Mouse (Mus musculus) stomach, embryonic 14.5 days (tissue): ENCODE results near the gene Ints7. TPM values are rescaled to one million over a fixed set of nuclear protein-coding genes. Genes with fewer than 3 reads are reported as not detected.
A peak's percentile ranks its signal among the peaks of the same experiment; 100 is the strongest.

Source experiments
- ATAC-seq: fragments of 200-750 bp; cut with Nextera tagmentation; 2 replicates; pipeline ENCODE4 v1.8.0; 2017; ENCODE audit warnings: low read depth, moderate TSS enrichment; ENCODE audit not compliant: insufficient number of reproducible peaks, insufficient read depth, low FRiP score
- H3K27ac ChIP-seq: fragments of 300-500 bp; sonication (generic); 2 replicates; pipeline ENCODE4 v1.5.1; 2014; ENCODE audit warnings: mild to moderate bottlenecking, low read length, moderate library complexity, mixed read lengths
- H3K27me3 ChIP-seq: fragments of 300-500 bp; sonication (generic); 2 replicates; pipeline ENCODE4 v1.6.1; 2014; ENCODE audit warnings: low read length, control low read depth, mixed read lengths; ENCODE audit not compliant: control insufficient read depth, insufficient read depth
- H3K36me3 ChIP-seq: fragments of 300-500 bp; sonication (generic); 2 replicates; pipeline ENCODE4 v1.6.1; 2014; ENCODE audit warnings: mild to moderate bottlenecking, control low read depth, low read length, moderate library complexity, mixed read lengths; ENCODE audit not compliant: control insufficient read depth, insufficient read depth
- H3K4me1 ChIP-seq: fragments of 300-500 bp; sonication (generic); 2 replicates; pipeline ENCODE4 v1.6.1; 2014; ENCODE audit warnings: low read length, control low read depth, mixed read lengths; ENCODE audit not compliant: control insufficient read depth, insufficient read depth
- H3K4me2 ChIP-seq: fragments of 300-500 bp; sonication (generic); replicated peaks from 2 replicates; pipeline ENCODE4 v1.6.1; 2014; ENCODE audit warnings: low read depth, low read length, control low read depth
- H3K4me3 ChIP-seq: fragments of 300-500 bp; sonication (generic); 2 replicates; pipeline ENCODE4 v1.5.1; 2014; ENCODE audit warnings: low read depth, low read length, control low read depth
- H3K9ac ChIP-seq: fragments of 300-500 bp; sonication (generic); replicated peaks from 2 replicates; pipeline ENCODE4 v1.6.1; 2014; ENCODE audit warnings: low read depth, mild to moderate bottlenecking, control low read depth, low read length, moderate library complexity, mixed read lengths
- H3K9me3 ChIP-seq: fragments of 300-500 bp; sonication (generic); 2 replicates; pipeline ENCODE4 v1.6.1; 2016; ENCODE audit warnings: low read depth, low read length, control low read depth; ENCODE audit not compliant: control insufficient read depth
- WGBS: fragments of 180-500 bp; shearing (Covaris S2); extraction: QIAGEN DNeasy Blood & Tissue Kit; methylation state at CpG from one replicate; pipeline ENCODE4 v1.1.7; 2014; 5-methylcytosine and 5-hydroxymethylcytosine counted together
- polyA plus RNA-seq: library from polyadenylated mRNA; unstranded; fragments of >200 nt; fragmentation: Nextera tagmentation; extraction: Ambion mirVana; gene quantifications from 2 replicates; pipeline ENCODE4 v1.2.1, GENCODE M21; 2014

The Ints7 gene
- polyA plus RNA-seq, result 60.6 and 63.4 TPM in 2 replicates

DNA sequence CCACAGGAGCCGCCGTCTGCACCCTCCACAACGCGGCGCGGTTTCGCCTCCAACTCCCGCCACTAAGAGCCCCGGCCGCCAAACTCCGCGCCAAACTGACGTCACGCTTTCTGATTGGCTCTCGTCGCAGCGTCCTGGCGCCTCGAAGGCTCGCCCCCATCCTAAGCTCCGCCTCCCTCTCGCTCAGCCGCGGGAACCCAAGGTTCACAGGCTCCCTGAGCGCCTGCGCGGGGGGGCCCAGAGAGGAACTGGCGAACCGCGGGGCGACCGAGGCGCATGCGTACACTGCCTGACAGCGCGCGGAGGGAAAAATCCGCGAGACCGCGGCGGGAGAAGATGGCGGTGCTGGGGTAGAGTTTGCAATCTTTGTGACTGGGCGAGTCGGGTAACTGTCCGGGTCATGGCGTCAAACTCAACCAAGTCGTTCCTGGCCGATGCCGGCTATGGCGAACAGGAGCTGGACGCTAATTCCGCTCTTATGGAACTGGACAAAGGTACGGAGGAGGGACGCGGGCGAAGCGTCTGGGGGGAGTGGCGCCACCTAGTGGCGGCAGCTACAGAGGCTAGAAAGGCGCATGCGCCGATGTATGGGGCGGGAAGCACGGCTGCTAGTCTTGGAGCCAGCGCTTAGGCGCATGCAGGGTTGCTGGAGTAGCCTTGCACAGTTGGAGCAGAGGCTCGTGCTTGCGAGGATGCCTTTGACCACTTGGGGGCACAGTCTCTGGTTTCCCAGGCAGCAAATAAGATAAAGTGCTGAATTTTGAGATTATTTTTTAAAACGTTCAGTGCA is at the start of gene Ints7, which contains the start of gene Dtl:
TSS of gene Ints7 (plus strand) at position 179 of the 790 bp plus-strand sequence.
TSS of gene Dtl (minus strand) at position 87 of the 790 bp plus-strand sequence.
- Histone ChIP-seq H3K4me1 (peaks cover 19% of the 10 kb centered on the region), H3K36me3 (no peaks in the 10 kb centered on the region), H3K9ac (peak within 1 kb of the TSS; percentile 82), H3K27ac (peak within 1 kb of the TSS; percentile 98), H3K9me3 (no peaks in the 10 kb centered on the region), H3K27me3 (no peaks in the 10 kb centered on the region), H3K4me2 (peak within 1 kb of the TSS; percentile 79), H3K4me3 (peak within 1 kb of the TSS; percentile 82)
- ATAC-seq, result peak; percentile 98
- under 1% methylated on average over 70 of the region's 70 CpGs for WGBS

DNA sequence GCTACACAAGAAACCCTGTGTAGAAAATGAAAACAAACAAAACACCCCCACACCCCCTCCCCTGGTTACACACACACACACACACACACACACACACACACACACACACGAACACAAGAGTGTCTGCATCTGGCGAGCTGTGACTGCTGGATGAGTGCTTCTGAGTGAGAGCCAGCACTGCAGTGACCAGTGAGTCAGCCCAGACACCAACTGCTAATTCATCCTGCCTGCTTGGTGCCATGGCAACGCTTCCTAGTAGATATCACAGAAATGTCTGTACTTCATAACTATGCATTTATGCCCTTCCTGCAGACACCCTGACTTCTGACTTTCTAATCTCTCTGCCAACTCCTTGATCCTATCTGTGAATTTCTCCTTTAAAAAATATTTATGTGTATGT is 48.3 kb upstream of the Ints7 start:
- 73% methylated on average over 3 of the region's 3 CpGs for WGBS
- H3K4me2 ChIP-seq, result no peak overlapping the region
- H3K27ac ChIP-seq, result no peak overlapping the region
- no peak overlapping the region for H3K9ac ChIP-seq
- no peak overlapping the region for H3K4me3 ChIP-seq
- H3K27me3 ChIP-seq, result no peaks in the 10 kb centered on the region
- H3K36me3 ChIP-seq, result no peaks in the 10 kb centered on the region
- no peak for ATAC-seq
- H3K9me3 ChIP-seq, result no peaks in the 10 kb centered on the region
- no peaks in the 10 kb centered on the region for H3K4me1 ChIP-seq

GRCm38 (mm10) chr1:191527921-191528612 is 47.4 kb upstream of the Ints7 start:
- Histone ChIP-seq H3K4me3 (no peak overlapping the region), H3K27me3 (no peaks in the 10 kb centered on the region), H3K4me2 (no peak overlapping the region), H3K9ac (no peak overlapping the region), H3K36me3 (no peaks in the 10 kb centered on the region), H3K4me1 (no peaks in the 10 kb centered on the region), H3K9me3 (no peaks in the 10 kb centered on the region), H3K27ac (no peak overlapping the region)
- no peak; the same call in 1 of the 2 replicates for ATAC-seq
- 44% methylated on average over 4 of the region's 4 CpGs for WGBS

DNA sequence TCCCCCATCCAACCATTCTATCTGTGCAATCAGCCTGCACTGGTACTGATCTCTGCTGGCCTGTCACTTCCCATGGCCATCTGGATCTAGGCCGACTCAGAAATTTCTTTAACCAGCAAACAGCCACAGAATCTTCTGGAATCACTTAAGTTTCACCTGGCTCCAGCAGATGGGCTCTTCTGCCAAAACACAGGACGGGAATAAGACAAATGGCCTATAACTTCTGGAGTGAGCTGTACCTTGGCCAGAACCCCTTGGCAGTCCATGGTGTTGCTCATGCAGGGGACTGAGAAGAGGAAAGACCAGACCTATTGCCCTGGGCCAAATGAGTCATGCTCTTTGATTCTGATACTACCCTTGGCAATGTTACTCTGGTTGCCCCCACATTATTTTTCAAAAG is 46.0 kb upstream of the Ints7 start:
- Histone ChIP-seq H3K36me3 (no peaks in the 10 kb centered on the region), H3K9ac (no peak overlapping the region), H3K27ac (no peak overlapping the region), H3K27me3 (no peaks in the 10 kb centered on the region), H3K4me2 (no peak overlapping the region), H3K9me3 (no peaks in the 10 kb centered on the region), H3K4me3 (no peak overlapping the region), H3K4me1 (no peaks in the 10 kb centered on the region)
- no peak for ATAC-seq
- WGBS, result 70% methylated on average over 2 of the region's 2 CpGs

DNA sequence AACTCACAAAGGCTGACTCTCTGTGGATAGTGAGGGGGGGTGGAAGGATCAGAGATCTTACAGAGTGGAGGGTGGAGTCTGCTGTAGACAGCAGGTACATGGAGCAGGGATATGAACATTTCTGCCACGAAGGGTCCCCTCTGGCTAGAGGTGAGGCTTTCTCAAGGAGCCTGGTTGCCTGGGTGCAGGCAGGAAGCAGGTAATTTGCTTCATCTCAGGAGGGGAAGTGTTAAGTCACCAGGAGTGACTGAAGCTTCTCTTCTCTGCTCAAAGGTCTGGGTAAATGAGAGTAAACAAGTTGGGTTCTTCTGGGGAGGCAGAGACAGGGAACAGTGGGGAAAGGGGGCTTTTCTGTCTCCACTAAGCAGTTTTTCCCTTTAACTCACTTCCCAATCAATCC is 44.4 kb upstream of the Ints7 start:
- no peak for ATAC-seq
- Histone ChIP-seq H3K36me3 (0 out of 2 replicates have a peak, but pooled peaks cover 4% of the 10 kb centered on the region), H3K27me3 (no peaks in the 10 kb centered on the region), H3K27ac (no peak overlapping the region), H3K4me2 (no peak overlapping the region), H3K9ac (no peak overlapping the region), H3K4me1 (no peaks in the 10 kb centered on the region), H3K4me3 (no peak overlapping the region), H3K9me3 (no peaks in the 10 kb centered on the region)
- WGBS, result 54% methylated on average over 1 of the region's 1 CpGs

- no peaks in the 10 kb centered on the region for H3K4me1 ChIP-seq
- H3K27me3 ChIP-seq, result no peaks in the 10 kb centered on the region
- H3K4me3 ChIP-seq, result no peak overlapping the region
- no peak for ATAC-seq
- WGBS, result 63% methylated on average over 2 of the region's 2 CpGs
- H3K9ac ChIP-seq, result no peak overlapping the region
- H3K4me2 ChIP-seq, result no peak overlapping the region
- no peaks in the 10 kb centered on the region for H3K9me3 ChIP-seq
- H3K36me3 ChIP-seq, result peaks cover 21% of the 10 kb centered on the region; the same call in 1 of the 2 replicates
- no peak overlapping the region for H3K27ac ChIP-seq
These were observed 40.5 kb upstream of the Ints7 start for GRCm38 (mm10) chr1:191534896-191535295.

DNA sequence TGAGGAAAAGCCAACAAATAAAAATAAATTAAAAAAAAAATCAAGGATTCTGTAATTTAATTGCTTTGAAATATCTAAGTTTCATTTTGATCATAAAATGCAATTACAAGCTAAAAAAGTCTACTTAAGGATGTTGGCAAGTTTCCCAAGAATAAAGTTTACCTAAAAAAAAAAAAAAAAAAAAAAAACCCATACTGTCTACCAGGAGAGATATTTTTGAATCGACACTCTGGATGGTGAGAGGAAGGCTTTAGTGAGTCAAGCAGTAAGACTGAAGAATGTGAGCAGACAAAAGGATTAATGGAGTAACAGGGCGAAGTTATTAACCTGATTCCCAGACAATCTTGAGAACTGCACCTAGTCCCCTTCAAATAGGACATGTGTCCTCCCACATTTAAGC is 35.1 kb upstream of the Ints7 start:
- 64% methylated on average over 2 of the region's 2 CpGs for WGBS
- Histone ChIP-seq H3K27ac (no peak overlapping the region), H3K4me3 (no peak overlapping the region), H3K27me3 (no peaks in the 10 kb centered on the region), H3K36me3 (peaks cover 37% of the 10 kb centered on the region), H3K9ac (no peak overlapping the region), H3K4me1 (no peaks in the 10 kb centered on the region), H3K9me3 (no peaks in the 10 kb centered on the region), H3K4me2 (no peak overlapping the region)
- no peak for ATAC-seq

DNA sequence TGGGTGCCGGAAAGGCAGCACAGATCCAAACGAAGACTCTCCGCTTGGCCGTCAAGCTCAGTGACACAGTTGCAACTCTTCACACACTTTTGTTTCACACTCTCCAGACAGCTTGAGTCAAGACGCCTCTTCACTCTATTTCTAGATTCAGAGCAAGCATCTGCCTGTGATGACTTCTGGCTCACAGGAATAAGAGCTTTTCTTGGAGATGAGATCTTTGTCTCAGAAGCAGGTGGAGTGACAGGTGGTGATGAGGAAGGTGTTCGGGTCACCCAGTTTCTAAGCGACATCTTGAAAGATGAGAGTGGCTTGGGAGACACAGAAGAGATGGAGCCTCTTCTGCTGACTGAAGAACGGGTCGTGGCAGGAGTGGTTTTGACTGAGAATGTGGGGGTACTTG is 34.4 kb upstream of the Ints7 start:
- H3K27ac ChIP-seq, result no peak overlapping the region
- no peaks in the 10 kb centered on the region for H3K27me3 ChIP-seq
- no peak for ATAC-seq
- no peaks in the 10 kb centered on the region for H3K9me3 ChIP-seq
- H3K4me2 ChIP-seq, result no peak overlapping the region
- H3K4me3 ChIP-seq, result no peak overlapping the region
- no peak overlapping the region for H3K9ac ChIP-seq
- peaks cover 44% of the 10 kb centered on the region for H3K36me3 ChIP-seq
- H3K4me1 ChIP-seq, result no peaks in the 10 kb centered on the region
- WGBS, result 88% methylated on average over 9 of the region's 9 CpGs
